Mouse (Mus musculus) thymus, postnatal 36 days (tissue): Measurements from ENCODE around the gene Tns3.

Experiments
- DNase-seq, 2 experiments: peaks; one replicate each; pipeline ENCODE4 v3.0.0; 2022; ENCODE audit warnings: mixed read lengths in 2 of 2

Gene Tns3

DNA sequence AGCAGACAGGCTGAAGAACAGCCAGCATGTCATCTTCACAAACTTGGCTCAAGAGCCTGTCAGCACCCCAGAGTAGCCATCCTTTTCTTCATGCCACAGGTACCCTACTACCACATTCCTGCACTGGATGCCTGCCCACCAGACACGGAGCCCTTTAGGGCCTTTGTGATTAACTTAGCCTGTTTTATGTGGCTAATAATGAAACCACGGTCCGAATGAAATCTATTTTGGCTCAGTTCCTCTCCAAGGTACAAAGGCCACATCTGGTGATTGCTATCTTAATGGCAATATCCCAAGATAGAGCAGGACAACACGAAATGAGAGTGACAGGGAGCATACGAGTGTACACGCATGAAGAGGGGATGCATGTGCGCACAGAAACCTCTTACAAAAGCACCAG, 53.9 kb downstream of the Tns3 start:
- DNase-seq: no peak

DNA sequence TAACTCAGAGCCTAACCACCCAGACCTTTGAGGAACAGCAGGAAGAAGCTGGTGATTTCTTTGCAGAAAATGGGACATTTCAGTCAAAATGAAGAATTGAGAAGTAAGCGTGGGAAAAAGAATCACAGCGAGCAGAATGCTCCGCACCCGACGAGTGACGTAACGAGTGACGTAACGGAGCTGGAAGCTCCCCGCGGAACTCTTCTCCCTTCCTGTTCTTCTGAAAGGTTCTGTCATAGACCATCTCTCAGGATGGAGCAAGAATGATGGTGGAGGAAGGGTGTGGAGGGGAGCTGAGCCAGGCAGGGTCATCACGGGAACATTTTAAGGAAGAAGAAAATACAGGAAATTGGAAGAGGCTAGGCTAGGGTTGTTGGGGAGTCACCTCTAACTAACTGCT, 54.5 kb downstream of the Tns3 start:
- no peak for DNase-seq

DNA sequence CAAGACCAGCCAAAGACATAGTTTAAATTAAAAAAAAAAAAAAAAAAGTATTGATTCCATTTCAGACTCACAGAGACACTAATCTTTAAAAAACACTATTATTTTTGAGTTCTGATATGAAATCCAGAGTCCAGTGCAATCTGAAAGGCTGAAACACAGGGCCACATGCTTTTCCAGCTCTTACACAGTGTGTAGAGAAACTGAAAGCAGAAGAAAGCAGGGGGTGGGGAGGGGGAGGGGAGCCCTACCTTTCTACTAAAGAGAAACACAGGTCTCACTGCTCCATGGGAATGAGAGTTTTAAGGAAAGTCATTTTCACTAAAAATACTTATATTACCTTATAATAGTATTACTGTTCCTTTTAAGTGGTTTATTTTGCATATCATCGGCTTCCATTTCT, 57.2 kb downstream of the Tns3 start:
- DNase-seq: no peak

DNA sequence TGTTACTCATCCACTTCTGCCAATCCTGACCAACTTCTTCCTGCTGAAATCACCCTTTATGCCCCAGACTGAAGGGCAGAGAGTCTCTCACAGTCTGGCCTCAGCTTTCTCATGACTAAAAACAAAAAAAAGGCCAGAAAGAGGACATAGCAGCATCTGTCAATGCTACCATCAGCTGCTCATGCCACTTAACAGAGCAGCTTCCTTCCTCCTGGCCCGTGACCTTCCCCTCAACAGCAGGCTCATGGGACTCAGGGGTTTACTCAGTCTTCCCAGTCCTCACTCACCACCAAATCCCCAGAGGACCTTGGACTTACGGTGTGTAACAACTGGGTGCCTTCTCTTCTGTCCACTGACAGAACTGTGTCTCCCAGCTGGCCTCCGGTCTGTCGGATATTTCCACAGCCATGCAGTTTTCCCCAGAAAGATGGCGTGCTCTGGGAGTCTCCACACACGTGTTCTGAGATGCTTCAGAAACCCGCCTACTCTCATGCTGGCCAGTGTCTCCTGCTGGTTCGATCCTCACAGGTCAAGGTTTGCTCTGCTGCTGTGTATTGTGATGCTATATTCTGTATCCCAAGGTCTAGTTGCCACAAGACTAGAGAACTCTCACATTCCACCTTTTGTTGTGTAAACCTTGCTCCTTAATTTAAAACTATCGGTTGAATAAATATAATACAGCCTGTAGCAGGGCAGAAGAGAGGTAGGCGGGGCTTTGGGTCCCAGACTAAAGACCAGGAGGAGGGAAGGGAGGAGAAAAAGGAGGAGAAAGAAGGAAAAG, 59.4 kb downstream of the Tns3 start:
- no peak for DNase-seq

DNA sequence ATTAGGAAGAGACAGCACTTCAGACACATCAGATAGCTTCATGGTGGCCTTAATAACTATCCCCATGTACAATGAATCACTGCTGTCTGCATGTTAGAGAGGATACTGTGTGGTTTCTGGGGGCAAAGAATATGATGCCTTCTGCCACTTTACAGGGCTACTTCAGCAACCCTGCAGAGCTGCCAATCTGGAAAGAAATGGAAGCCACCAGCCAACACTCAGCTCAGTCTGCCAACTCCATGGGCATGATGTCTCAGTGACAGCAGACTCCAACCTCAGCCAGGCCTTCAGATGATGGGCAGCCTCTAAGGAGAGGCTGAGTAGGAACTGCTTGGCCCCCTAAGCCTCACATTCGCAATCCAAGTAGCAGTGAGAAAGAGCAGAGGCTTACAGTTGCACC, 61.7 kb downstream of the Tns3 start:
- DNase-seq: no peak

DNA sequence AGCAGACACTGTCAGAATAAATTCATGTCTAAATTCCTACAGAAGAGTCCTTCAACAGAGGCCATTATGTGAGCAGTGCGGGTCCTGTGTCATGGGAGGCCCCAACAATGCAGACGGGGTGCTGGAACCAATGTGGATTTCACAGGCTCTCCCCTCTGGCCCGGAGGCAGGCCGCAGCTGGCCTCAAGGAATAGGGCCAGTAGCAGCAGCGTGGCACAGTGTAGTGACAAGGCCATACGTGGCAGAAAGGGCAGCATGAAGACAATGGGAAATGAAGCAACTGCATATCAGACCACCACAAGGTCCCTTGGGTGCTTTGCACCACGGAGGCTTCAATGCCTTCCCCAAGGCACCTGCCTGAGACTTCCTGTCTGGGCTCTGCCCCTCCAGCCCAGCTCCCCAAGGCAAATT, 62.9 kb downstream of the Tns3 start:
- peak; percentile 31 to 35 for DNase-seq

DNA sequence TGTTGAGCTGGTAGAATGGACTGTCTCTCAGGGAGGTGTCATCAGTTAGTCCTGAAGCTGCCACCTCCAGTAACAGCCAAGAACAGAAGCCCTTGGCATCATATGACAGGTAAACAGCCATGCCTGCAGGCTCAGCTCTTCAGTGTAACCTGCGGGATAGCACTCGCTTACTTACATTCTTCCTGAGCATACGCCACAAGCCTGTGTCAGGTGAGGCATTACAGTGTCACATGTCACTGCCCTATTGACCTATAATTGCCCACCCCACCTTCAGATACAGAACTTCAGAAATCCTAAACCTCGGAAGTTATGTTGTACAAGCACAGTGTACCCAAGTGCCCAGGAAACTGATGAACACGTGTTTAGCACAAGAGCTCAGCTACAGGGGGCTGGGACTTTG, 68.7 kb downstream of the Tns3 start:
- DNase-seq: no peak

DNA sequence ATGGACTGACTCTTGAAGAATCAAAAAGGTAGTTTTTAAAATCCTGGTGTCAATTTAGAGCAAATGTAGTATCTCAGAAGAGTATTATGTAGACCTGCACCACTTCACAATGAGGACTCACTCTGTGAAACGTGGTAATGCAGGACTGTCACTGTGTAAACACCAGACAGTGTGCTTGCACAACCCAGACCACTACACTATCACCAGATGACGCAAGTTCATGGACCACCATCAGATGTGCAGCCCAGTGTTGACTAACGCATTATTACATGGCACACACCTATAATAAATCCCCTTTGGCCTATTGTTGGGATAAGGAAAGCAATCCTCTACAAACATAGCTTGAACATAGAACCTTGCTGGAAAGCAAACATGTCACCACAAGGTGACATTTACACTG, 71.2 kb downstream of the Tns3 start:
- DNase-seq: no peak

DNA sequence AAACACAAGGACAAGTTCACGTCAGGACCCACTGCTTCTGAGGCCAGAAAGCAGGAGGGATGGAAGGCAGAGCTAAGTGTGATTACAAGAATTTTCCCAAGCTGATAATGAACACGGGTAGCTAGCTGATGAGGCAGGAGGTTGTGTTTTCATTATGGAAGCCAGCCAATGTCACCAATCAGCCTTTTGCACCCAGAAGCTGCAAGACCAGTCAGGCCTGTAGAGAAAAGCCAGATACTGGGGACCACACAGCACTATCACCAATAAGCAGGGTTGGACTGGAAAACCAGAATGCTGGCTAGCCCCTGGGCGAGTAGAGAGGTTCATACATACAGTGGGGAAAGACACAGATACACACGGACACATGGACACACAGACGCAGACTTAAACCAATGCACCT, 73.1 kb downstream of the Tns3 start:
- DNase-seq: no peak

DNA sequence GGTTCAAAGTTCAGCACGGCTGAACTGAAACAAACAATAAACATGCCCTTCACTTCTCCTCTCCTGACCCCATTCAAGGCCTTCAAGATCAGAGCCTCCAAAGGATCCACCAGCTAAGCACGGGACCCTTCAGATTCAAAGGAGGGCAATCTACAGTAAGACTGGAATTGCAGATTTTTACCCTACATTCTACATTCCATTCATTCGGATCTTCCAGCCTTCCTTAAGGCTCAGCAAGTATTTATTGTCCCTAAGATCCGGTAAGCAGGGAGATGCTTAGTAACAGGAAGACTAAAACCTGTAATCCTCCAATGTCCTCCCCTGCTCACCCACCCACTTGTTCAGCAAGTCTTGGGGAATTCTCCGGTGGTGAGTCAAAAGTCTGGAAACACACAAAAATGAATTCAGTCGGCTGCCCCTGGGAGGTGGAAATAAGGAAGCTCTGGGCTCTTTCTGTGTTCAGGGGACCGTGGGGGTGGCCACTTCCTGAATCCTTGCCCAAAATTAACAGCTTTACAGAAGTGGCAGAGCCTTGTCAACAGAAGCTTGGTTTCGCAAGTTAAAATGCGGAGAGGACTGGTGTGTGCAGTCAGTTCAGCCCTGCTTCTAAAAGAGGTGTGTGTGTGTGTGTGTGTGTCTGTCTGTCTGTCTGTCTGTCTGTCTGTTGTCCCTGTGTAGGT, 75.0 kb downstream of the Tns3 start:
- DNase-seq: no peak

DNA sequence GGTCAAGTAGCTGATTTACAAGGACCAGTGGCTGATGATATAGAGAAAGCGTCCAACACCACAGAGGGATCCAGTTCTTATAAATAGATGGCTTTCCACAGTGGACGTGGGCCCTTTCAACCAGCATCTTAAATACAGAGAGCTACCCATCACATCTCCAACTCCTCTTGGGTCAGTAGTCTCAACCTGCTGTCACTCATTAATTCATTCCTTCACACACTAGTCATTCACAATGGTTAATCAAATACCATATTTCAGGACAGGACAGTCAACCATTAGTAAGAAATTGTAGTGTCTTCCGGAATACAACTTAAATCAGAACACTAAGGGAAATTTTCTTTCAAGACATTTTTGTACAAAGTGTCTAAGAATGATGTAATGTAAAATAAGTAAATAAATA, 76.4 kb downstream of the Tns3 start:
- no peak for DNase-seq

DNA sequence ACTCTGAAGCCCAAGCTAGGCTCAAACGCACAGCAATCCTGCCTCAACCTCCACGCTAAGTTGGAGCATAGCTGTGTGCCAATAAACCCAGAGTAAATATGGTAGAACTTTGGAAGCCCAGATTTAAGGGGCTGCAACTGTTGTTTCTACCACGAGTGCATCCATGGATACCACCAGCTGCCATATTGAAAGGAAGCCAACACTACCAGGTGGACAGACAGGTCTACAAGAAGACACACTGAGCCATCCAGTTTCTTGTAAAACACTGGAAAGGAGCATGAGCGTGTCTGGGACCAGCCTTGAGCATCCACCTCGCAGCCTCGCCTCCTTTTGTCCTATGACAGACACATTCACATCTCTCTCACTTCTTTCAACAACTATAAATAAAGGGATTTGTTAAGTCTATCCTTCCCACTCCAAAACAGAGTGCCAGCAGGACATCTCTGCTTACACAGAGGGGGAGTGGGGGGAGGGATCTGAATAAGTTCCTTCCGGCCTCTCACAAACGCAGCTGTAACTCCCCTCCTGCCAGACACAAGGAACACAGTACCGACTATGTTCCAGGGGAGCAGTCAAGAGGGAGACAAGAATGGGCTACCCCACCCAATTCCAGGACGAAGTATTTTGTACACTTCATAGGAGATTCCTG, 77.2 kb downstream of the Tns3 start:
- no peak for DNase-seq

DNA sequence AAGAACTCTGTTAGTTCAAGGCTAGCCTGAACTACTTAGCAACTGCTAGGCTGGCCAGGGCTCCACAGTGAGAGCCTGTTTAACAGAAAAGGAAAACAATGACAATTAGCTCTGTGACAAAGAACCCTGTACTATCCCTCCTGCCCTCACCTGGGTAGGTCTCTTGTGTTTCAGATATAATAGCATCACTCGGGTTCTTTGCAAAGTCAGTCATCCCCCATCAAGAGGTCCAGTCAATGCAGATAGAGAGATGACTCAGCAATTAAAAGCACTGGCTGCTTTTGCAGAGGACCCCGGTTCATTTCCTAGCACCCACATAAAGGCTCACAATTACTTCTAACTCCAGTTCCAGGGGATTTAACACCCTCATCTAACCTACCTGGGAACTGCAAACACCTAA, 78.0 kb downstream of the Tns3 start:
- no peak for DNase-seq

DNA sequence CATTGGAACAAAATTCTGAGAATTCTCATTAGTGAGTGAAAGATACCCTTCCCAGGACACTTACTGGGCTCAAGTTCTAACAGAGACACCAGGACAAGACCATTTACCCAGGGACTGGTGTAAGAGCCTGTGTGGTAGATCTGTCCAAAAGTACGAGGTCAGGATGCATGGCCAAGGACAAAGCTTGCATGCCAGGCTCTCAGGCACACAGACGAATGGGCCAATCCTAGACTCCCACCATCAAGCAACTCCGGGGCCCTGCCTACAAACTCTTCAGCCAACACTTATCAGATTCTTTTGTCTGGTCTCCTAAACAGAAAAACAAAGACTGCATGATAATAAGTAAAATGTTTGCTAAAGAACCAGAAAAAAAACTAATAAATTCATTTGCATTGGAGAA, 78.6 kb downstream of the Tns3 start:
- no peak for DNase-seq

DNA sequence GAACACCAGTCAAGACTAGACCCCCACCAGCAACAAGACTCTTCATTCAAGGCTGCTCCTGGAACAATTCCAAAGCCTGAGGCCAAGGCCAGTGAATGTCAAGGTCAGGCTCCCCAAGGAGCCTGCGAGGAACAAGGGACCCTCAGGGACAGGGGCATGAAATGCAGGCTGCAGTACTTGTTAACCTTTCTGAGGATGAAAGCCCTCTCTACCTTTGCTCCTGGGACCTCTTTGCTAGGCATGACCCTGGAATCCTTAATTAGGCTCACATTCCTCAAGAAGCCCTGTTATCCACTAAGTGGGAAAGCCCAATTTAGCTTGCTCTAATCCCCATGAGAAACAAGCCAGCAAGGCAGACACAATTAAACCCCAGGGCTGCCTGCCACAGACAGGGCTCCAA, 79.4 kb downstream of the Tns3 start:
- no peak for DNase-seq

DNA sequence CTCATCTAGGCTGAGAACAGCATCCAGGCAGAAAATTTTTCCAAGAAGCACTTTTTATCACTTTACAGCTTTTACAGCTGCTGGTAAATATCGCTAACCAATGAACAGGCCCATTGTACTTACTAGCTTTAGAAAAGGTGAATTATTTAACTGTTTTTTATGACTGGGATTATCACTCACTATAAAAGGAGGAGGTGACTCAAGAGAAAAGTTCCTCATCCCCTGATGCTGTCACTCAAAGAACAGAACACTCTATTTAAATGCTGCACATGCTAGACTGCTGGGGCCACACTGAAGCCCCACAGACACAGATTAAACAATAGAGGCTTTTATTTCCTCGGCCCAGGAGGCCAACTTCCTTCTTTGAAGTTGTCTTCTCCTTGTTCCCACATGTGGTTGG, 80.0 kb downstream of the Tns3 start:
- DNase-seq: no peak

DNA sequence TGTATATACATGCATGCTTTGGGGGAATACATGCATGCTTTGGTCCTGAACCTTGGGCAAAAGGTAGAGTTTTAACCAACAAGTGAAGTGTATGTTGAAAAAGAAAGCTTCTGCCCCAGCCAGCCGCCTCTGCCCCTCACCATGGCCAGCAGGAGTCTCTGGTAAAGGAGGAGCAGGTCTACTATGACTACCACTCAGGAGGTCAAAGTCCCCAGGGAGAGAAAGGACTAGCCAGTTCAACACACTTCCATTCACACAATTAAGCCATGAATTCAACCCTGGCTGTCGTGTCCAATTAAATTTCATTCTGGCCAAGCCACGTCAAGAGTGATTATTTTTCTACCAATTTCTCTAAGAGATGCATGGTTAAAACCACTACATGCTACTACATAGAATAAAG, 81.2 kb downstream of the Tns3 start:
- no peak for DNase-seq

DNA sequence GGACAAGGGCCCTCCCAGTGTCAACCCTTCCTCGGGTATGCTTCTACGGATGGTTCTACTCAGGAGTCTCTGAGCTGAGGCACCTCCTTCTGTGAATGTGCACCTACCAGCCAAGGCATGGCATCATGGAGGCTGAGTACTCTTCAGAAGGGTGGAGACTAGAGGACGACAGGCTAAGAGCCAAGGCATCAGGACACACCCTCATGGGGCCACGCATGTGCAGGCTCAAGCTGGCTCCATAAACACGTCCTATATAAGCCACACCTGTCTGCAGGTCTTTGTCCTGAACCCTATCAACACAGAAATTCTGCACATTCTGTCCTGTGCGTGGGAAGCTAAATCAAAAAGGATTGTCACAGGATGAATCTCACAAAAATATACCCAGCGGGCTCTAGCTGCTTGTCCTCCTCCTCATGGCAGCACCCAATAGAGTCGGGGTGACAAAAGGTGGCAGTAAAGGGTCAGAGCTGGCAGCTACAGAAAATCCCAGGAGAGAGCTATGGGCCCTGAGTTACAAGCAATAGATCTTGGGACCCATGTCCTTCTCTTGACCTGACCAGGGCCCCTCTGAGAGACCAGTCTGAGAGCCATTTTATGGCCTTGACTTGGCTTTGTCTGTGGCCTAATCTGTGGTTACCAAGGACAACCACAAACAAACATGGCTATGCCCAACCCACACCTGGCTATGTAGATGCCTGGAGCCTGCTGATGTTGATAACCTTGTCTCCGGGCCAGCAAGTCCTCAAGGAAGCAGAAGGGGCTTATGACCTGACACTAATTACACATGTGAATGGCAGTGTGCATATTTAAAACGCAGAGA, 82.0 kb downstream of the Tns3 start:
- DNase-seq: no peak

DNA sequence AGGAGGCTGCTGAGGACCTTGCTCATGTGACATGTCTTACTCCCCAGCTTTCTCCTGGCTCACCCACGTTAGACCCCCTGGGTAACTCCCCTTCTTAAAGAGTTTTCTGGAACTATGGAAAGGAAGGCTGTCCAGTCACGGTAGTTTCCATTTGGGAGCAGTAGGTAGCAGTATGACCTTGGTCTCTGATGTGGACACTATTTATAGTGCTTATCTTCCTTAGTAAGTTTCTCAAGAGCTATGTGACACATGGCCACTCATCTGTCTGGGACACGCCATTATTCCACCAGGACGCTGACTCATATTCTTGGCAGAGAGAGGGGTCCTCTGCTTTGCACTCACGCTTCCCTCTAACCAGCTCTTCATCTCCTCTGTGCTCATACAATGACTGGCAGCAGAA, 84.5 kb downstream of the Tns3 start:
- no peak for DNase-seq

DNA sequence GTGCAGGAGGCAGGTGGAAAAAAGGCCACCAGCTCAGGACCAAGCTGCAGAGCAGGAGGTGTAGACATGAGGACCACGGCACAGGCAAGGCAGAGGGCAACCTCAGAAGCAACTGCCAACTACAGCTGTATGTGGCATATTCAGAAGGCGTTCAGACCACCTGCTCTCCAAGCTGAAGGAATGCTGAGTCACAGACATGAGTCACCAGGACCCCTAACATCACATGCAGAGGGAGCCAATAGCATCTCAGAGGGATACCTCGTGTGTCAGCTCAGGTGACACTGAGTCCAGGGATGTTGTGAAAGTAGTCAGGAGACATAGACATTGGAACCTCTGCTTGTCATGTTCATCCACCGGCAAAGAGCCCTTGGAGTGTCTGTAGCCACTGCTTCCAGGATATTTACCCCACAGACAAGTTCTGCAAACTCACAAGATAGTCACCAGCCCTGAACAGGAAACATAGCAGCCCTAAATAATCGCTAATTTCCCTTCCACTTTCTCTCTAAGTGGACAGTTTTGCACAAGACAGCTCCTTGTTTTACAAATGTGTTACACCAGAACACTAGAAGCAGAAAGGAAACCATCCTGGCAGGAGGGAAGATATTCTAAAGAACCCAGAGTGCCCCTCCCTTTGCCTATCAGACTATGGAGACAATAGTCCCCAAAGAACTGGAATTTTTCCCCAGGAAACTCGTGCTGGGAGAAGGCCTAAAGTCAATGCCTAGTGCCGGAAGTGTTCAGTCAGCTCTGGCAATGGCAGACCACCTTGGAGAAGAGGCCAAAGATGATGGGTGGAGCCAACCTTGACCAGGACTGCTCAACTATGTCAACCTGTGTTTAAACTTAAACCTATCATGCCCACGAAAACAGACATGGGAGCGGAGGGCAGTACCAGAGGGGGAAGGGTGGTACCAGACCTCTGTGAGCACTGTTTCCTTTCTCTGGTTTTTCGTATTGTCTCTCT, 88.8 kb downstream of the Tns3 start:
- peak in 1 of 2 experiments; percentile 42 for DNase-seq

DNA sequence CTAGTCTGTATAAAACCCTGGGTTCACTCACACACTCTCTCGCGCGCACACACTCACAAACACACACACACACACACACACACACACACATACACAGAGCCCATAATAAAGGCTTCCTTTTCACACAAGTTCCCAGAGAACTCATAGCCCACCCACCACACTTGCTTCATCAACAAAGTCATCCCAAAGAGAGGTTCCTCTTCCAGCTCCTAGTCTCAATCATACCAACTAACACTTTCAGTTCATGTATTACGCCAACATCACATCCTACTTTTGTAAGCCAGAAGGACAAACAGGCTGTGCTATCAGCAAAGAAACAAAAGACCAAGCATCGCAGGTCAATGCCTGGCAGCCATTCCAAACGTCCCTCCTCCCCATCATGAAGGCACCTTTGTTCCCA, 89.8 kb downstream of the Tns3 start:
- no peak for DNase-seq

DNA sequence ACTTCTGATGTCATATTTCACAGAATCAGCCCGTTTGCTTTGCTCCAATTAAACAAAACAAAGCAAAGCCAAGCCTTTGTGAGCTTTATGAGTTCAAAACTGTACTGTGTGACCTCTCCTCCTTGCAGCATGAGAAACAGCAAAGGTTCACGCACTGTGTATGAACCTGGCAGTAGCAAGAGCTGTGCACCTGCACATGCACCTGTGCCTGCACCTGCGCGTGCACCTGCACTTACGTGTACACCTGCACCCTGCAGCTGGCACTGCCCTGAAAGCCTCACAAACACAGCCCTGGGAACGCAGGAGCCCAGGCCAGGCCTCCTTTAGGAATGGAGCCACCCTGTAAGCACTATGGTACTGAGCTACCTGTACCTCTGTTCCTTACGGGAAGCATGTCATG, 91.6 kb downstream of the Tns3 start:
- DNase-seq: no peak
